Mouse (Mus musculus): ENCODE results near the gene Arhgap4.
A peak's percentile ranks its signal among the peaks of the same experiment; 100 is the strongest.

Arhgap4 gene

DNA sequence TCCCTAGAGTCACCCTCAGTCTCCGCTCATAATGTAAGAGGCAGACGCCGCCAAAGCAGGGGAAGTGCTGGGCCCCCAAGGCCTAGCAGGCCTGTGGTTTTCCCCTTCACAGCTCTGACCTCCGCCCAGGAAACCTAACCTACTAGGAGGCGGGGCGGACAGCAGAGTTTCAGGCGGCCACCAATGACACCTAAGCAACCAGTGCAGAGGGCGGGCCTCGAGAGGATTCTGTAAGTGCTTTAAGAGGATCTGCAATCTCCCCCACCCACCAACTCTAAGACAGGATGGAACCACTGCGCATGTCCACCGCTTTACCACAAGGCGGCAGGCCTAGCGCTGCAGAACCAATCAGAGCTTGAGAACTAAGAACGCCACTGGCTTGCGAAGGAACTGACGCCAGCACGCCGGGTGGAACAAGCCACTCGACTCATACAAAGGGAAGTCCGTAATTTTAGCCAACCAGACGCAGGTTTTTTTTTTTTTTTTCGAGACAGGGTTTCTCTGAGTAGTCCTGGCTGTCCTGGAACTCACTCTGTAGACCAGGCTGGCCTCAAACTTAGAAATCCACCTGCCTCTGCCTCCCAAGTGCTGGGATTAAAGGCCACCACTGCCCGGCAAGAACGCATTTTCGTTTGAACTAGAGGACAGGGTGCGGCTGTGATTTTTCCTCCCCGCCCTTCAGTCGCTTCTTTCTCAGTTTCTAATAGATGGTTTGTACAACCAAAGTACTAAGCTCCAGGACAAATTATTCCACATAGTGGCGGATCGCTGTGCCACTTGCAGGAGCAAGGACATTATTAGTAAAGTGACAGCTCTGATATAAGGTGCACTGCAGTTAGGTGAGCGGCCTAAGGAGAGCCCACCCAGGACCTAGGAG, 6.6 kb downstream of the Arhgap4 start:
- DNase-seq (ENCODE audit: low spot score in 2 of 2) = peak; percentile 81 to 89

DNA sequence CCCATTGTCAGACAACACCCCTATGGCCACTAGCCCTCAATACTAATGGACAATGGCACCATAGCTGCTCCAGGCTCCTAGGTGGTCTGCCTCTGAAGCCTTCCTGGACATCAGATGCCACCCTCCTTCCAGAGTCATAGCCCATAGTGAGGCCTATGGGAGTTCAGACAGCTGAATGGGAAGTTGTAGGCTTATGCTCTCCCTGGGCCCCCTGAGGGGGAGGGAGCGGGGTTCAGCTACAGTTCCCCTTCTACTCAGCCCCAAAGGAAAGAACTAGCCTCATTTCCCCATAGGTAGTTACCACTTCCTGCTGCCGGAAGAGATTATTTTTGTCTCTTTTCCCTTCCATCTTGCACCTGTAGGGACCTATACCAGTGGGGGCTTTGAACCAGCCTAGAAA, 10.1 kb downstream of the Arhgap4 start:
- no peak for DNase-seq (ENCODE audit: low spot score in 2 of 2)

- DNase-seq (ENCODE audit: low spot score in 2 of 2) = peak in 1 of 2 experiments; percentile 14
Observed at GRCm38 (mm10) chrX:73911156-73911555, 10.5 kb downstream of the Arhgap4 start.

DNA sequence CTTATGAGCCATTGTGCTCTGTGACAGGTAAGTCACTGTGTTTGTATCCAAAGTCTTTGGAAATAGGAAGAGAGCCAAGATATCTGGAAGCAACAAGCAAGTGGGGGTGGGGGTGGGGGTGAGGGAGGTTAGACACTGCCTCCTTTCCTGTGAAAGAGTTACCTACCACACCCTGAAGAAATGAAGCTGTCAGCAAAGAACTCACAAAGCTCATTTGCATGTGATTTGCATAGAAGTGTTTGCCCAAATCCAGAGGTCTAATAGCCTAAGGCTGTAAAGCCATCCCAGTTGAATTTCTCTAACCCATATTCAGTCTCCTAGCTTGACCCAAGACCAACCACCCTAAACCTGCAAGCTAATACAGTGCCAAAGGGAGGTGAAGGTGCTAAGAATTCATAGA, 11.2 kb downstream of the Arhgap4 start:
- no peak for DNase-seq (ENCODE audit: low spot score in 2 of 2)

- DNase-seq (ENCODE audit: low spot score in 2 of 2) = no peak
Observed at GRCm38 (mm10) chrX:73910049-73910448, 11.6 kb downstream of the Arhgap4 start.

DNA sequence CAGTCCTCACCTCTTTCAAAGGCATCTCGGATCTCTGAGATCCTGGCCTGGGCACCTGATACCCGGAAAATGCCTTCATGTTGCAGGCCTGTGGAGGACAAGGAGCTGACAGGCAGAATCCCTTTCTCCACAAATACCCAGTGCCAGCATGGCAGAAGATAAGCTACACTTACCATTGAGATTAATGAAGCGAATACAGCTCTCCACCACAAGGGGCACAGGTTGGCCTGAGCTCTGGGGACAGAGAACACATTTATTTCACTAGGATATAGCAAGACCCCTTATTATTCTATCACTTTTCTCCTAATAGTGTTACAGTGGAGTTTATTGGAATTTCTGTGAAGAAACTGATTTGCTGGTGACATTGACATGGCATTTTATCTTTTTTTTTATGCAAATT, 23.7 kb downstream of the Arhgap4 start:
- DNase-seq (ENCODE audit: low spot score in 2 of 2) = no peak

- no peak for DNase-seq (ENCODE audit: low spot score in 2 of 2)
Observed at GRCm38 (mm10) chrX:73895719-73896118, 26.0 kb downstream of the Arhgap4 start, which contains the start of gene L1cam. Gene L1cam (minus strand): TSS chrX:73896105.

DNA sequence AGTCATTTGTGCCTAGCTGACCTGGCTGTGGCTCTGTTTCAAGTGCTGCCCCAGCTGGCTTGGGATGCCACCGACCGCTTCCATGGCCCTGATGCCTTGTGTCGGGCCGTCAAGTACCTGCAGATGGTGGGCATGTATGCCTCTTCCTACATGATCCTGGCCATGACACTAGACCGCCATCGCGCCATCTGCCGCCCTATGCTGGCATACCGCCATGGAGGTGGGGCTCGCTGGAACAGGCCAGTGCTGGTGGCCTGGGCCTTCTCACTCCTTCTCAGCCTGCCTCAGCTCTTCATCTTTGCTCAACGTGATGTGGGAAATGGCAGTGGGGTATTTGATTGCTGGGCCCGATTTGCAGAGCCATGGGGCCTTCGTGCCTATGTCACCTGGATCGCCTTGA, 28.8 kb downstream of the Arhgap4 start:
- DNase-seq (ENCODE audit: low spot score in 2 of 2) = no peak

- DNase-seq (ENCODE audit: low spot score in 2 of 2) = no peak
Observed at GRCm38 (mm10) chrX:73891551-73892152, 30.0 kb downstream of the Arhgap4 start, which contains the start of gene Avpr2. Gene Avpr2 (plus strand): TSS chrX:73892102.

GRCm38 (mm10) chrX:73881463-73881862, 40.2 kb downstream of the Arhgap4 start:
- no peak for DNase-seq (ENCODE audit: low spot score in 2 of 2)

DNA sequence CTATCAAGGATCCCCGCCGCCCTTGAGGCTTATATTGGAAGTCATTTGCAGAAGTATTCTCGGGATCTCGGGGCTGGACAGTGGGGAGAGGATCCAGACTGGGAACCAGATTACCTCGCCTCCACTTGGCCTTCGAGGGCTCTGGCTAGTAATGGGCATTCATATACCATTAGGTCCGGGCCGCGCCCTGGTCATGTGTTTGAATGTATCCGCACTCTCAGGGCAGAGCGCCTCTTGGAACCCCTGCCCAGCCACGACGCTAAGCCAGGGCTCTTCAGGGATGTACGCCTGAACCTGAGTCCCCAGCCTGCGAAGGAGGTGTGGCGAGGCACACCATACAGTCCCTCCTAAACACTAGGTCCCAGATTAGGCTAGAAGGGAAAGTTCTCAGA, 40.6 kb downstream of the Arhgap4 start:
- no peak for DNase-seq (ENCODE audit: low spot score in 2 of 2)

DNA sequence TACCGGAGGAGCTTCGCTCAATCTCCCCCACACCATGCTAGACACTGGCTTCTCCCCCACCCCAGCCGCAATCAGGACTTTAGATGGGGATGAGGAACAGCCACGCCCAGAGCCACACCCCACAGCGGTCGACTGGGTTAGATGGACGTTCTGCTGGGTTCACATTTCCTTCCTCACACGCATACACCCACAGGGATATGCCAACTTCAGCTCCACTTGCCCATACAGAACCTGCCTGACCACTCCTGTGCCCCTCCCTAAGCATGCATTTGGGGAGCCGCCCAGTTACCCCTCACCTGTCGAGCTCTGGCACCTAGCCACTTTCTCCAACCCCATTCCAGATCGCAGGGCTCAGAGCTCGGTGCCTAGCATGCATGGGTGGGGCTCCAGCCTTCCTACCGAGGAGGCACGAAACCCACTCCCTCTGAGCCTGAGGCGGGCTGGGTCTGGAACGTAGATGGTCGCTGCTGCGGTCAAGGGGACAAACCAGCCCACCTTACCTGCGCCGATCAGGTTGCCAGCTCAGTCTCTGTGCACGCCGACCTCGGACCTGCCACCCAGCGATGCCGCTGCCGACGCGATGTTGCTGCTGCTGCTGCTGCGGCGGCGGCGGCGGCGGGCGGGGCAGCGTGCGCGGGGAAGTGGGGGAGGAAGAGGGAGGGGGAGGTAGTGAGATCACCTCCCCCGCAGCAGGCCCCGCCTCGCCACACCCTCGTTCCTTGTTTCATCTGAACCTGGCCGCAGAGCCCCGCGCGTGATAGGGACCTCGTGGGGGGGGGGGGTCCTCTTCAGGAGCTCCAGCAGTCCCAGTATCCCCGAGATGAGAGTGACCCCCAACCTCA, 41.3 kb downstream of the Arhgap4 start:
- peak in 1 of 2 experiments; percentile 18 for DNase-seq (ENCODE audit: low spot score in 2 of 2)

GRCm38 (mm10) chrX:73877014-73877413, 44.7 kb downstream of the Arhgap4 start:
- DNase-seq (ENCODE audit: low spot score in 2 of 2) = no peak

- no peak for DNase-seq (ENCODE audit: low spot score in 2 of 2)
Observed at GRCm38 (mm10) chrX:73875881-73876280, 45.8 kb downstream of the Arhgap4 start.

GRCm38 (mm10) chrX:73871956-73872355, 49.7 kb downstream of the Arhgap4 start:
- DNase-seq (ENCODE audit: low spot score in 2 of 2) = no peak

GRCm38 (mm10) chrX:73871474-73871873, 50.2 kb downstream of the Arhgap4 start:
- no peak for DNase-seq (ENCODE audit: low spot score in 2 of 2)

GRCm38 (mm10) chrX:73869334-73869733, 52.3 kb downstream of the Arhgap4 start:
- no peak for DNase-seq (ENCODE audit: low spot score in 2 of 2)

GRCm38 (mm10) chrX:73867852-73868251, 53.8 kb downstream of the Arhgap4 start:
- no peak for DNase-seq (ENCODE audit: low spot score in 2 of 2)

DNA sequence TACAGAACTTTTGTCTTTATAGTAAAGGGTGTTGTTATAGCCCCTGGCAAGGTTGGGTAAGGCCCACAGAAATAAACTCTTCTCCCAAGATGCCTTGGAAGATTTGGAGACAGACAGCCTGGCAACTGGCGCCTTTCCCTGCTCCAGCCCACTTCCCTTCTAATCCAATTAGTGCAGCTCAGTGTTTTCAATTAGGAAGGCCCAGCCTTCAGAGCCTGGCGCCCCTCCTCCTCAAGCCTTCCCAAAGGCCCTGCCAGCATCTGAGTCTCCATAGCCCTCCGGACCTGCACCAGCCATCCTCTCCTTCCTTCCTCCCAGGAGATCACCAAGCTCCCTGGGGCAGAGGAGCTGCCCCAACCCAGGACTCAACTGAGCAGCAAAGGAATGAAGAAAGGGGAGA, 54.4 kb downstream of the Arhgap4 start:
- no peak for DNase-seq (ENCODE audit: low spot score in 2 of 2)

DNA sequence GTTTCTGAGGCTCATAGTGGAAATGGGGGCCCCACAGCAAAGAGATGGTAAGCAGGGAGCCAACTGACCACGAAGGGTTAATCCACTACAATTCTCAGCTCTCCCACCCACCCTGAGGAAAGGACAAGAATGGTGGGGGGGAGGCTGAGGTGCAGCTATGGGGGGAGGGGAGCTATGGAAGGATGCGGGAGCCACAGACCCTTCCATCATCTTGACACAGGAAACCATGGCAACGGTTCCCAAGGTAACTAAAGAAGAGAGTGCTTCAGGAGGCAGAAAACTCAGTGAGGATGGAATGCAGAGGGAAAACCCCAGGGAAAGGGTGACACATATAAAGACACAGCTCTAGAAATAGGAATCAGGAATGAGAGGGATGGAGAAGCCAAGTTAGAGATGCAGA, 57.0 kb downstream of the Arhgap4 start:
- no peak for DNase-seq (ENCODE audit: low spot score in 2 of 2)

DNA sequence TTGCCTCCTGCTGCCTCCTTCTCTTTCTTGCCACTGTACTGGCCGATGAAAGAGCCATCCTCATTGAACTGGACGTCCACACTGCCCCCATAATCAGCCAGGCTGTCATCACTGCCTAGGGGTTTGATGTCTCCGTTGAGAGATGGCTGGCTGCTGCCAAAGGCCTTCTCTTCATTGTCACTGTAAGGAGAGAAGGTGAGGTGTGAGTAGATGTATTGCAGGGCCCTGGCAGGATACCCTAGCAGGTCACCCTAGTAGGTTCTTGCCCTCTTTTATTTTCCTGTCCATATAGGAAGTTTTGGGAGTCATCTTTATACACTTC, 66.6 kb downstream of the Arhgap4 start:
- no peak for DNase-seq (ENCODE audit: low spot score in 2 of 2)

DNA sequence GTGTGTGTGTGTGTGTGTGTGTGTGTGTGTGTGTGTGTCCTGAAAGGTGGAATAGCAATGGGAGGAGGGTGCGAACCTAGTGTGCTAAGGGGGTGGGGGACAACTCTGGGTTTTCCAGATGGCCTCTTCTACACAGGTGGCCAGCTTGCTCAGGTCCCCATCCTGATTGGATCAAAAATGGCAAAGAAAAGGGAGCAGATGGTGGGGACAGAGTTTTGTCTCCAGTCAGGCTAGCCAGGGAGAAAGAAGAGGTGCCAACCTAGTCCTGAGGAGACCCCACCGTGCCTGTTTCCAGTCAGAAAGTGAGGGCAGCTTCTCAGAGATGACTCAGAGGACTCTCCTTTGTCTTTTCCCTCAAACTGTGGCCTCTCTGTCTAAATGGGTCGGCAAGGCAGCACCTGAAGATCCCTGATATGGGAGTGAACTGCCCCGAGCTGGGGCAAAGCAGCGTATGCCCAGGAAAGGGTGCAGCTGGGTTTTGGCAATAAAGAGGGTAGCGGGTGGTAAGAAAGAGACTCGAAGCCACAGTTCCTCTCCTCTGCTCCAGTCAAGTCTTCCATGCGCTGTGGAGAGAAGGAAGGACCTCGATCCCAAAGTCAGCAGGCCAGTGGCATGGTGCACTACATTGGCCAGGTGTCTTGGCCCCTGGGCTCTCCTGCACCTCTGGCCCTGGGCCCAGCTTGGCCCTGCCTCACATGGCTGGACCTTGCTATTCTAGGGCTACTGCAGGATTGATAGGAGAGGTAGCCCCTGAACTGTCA, 67.2 kb downstream of the Arhgap4 start:
- no peak for DNase-seq (ENCODE audit: low spot score in 2 of 2)

All from frontal cortex, postnatal 10 days (tissue).